Mouse (Mus musculus) gastrocnemius, postnatal 4 days (tissue): Measurements from ENCODE around the gene Hc. TPM values are rescaled to one million over a fixed set of nuclear protein-coding genes. Genes with fewer than 3 reads are reported as not detected.
A peak's percentile ranks its signal among the peaks of the same experiment; 100 is the strongest.

Experiments used
- DNase-seq, 2 experiments: peaks; one replicate each; pipeline ENCODE4 v3.0.0; 2021 to 2022; ENCODE audit warnings: low spot score in 2 of 2, mixed read lengths in 2 of 2
- total RNA-seq, 2 experiments: library from RNA; stranded (reverse); gene quantifications; 2 replicates each; pipeline ENCODE4 v1.2.3; 2021

The Hc gene
- total RNA-seq, 2 experiments from 2014 or later, result 0.25 to 1.1 TPM

DNA sequence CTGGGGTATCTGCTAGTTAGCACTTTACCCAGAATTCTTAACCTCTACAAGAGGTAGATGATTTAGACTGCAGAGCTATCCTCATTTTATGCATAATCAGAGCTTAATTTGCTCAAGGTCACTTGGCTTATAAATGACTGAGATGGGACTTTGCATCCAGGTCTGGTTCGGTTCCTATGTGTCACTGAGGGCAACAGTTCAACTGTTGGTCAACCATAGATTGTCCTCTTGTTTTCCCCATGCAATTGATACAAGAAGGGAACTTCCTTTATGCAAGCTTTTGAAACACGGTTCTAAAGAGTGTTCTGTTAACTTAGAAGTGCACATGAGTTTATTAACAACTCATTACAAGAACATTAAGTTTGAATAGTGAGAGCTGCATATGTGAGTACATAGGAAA lies 2.9 kb downstream of the Hc start:
- no peak for DNase-seq

DNA sequence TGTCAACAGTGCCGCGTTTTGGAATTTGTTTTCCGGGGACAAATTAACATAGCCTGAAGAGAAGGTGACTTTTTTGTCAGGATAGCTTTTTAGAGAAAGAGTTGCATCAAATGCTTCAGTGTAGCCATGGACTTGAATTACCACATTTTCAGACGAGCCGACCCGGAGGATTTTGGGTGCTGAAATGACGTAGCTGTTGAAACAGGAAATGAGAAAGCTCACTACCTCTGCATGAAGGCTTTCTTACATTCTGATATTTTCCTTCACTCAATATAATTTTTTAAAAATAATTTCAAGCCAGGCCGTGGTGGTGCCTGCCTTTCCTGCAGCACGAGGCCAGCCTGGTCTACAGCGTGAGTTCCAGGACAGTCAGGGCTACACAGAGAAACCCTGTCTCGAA lies 4.0 kb downstream of the Hc start:
- no peak for DNase-seq

DNA sequence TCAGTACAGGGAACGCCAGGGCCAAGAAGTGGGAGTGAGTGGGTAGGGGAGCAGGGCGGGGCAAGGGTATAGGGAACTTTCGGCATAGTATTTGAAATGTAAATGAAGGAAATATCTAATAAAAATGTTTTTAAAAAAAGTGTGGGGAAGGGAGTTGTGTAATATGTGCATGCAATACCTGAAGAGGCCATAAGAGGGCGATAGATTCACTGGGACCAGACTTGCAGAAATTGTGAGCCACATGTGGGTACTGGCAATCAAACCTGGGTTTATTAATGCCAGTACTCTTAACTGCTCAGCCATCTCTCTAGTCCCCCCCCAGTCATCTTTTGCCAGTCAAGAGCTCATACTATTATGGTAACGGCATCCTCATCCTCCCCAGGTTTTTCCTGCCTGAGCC lies 12.4 kb downstream of the Hc start:
- DNase-seq, result no peak

DNA sequence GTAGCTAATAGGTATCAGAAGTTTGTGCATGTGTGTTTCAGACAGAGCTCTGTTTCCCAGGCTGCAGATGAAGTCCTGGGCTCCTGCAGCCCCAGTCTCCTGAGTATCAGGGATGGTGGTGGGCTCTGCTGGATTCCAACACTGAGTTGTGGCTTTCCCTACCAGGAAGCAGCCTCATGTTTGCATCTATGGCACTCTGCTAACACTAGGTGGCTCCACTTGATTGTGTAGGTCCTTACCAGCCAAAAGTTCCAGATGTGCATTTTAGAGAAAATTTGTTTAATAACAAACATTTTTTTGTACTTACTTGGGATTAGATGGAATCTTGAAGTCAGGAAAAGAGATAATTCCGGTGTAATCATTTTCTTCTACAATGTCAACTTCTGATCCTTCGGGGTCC lies 16.3 kb downstream of the Hc start:
- peak in 1 of 2 experiments; percentile 23 for DNase-seq

DNA sequence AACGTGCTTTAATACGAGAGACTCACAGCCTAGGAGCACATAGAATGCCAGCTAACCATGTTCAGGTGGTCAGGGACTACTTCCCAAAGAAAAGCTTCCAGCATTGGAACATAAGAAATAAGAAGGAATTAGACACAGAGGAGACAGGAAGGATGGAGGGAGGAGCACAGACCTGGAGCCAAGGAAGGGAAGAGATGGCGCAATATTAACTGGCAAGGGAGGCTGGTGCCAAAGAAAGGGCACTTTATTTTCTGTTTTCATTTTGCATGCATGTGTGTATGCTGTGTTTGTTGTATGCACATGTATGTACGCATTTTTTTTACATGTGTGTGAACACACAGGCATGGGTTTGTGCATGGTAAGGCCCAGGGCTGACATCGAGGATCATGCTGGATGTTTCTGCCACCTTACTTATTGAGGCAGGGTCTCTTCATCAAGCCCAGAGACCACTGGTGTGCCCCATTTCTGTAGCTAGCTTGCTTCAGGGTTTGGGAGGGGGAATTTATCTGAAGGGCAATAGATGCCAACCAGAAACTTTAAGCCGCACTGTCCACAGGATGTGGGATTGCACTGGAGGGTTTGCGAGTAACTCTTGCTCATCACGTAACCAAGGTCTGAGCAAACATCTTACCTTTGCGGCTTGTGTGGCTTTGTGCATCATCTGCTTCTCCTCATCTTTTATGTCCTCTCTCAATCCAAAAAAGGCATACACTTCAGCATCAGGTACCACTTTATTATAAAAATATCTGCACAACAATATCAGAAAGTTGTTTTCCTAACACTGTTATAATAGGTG lies 22.5 kb downstream of the Hc start:
- no peak for DNase-seq

DNA sequence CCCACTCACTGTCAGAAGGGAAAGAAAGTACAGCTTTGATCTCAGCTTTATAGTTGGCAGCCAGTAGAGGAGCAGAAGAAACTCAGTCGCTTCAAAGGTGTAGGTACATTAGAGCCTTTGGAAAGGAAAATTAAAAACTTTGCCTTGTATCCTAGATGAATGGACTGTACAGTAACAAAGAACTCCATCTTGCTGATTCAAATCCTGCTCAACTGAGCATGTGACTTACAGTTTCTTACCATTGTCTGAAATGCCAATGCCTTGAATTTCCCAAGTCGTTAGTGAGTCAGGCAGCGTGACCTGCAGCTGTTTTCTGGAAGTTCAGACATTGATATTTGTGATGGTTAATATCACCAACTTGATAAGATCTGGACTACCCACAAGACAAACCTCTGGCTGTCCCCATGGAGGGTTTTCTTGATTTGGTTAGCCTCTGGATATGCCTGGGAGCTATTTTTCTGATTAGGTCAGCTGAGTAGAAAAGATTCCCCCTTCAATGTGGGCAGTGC lies 36.5 kb downstream of the Hc start:
- no peak for DNase-seq

DNA sequence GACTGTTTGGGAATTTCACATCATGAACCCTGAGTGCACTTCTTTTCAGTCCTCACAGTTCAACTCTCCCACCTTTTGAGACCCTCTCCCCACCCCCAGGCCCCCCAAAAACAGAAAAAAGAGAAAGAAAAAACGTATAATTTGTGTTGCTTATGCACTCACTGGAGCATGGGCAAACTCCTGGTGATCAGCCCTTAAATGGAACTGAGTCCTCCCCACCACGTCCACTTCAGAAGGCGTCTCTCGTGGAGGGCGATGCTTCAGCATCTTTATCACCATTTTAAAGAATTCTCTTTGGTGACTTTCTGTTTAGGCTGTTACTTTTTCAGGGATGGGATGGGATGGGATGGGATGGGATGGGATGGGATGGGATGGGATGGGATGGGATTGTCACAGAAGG lies 39.4 kb downstream of the Hc start:
- DNase-seq, result no peak

DNA sequence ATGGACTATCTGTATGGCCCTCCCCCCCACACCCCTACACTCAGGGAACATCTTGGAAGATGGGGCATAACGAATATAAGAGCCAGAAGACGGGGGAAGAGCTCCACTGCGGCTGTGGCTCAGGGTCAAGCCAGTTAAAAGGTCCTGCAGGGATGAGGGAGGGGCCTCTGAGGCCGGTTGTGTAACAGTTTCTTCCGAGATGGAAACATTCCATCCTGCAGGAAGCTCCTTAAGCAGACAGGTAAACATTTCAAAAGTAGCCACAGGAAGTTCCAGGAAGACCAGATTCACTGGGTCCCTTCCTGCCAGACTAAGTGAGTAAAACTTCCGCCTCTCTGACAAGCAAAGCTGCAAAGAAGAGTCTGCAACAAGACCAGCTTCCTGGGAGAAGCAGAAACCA lies 45.4 kb downstream of the Hc start:
- no peak for DNase-seq

DNA sequence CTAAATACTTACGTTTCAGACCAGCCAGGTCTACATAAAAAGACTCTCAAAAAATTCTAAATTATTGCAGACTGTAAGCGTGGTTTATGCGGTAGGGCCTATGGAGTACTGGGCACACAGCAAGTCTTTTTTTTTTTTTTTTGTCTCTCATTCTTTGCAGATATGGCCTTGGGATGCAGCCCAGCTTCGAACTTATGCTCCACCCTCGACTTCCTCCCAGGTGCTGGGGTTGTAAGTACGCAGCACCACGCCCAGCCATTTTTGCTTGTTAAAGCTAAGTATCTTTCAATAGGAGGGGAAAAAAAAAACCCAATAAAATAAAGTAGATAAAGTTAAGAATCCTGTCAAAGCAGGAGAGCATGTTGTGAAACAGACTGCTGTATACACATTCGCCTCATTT lies 49.6 kb downstream of the Hc start:
- no peak for DNase-seq

DNA sequence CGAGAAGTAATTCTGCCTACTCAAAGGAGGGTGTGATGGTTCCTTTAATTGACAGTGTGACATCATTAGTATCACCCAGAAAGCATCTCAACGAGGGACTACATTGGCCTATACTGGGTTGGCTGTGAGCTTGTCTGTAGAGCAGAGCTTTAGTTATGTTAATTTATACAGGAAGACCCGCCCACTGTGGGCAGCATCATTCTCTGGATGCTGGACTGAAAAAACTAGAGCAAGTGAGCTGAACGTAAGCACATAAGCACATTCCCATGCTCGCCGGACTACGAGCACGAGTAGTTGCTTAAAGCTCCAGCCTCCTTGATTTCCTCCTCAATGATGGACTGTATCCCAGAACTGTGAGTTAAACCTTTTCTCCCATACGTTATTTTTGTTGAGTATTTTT lies 62.3 kb downstream of the Hc start:
- DNase-seq, result no peak

DNA sequence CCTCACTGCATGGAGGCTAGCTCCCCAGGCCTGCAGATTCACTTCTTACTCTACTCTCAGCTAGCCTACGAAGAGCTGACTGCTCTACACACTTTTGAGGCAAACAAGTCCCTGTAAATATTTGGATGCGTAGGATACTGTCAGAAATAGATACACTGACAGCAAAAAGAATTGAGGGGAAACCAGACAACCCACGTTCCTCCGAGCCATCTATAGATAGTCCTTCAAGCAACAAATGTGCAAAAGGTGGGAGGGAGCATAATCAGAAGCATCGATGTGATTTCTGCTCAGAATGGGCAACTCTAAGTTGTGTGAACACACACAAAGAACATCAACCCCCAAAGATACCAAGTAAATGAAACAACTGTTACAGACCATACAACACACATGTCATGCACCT lies 64.7 kb downstream of the Hc start:
- DNase-seq, result no peak

DNA sequence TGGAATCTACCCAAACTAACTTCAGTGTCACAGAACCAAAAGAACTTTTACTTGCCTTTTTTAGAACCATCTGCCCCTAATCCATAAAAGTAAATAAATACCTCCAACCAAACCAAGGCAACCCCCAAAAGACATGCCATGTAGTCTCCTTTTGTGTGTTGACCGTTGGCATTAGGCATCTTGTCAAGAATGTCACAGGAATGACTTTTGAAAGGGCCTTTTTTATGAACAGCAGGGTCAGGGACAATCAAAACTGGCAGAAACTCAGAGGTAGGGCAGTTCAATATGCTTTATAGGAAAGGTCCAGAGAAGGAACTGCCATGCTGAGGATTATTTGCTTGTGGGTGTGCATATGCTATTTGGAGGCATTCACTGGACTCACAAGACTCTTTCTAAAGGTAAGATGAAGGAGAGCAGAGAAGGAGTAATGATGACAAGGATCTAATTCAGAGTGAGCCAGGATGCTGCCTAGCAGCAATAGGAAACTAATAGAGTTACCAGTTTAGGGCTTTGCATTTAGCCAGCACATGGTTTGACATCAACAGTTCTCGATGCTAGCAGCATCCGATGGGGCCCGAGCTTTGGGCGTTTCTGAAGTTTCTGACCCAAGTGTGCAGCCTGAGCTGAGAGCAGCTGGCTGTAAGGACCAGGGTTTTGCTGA lies 67.4 kb downstream of the Hc start:
- no peak for DNase-seq

DNA sequence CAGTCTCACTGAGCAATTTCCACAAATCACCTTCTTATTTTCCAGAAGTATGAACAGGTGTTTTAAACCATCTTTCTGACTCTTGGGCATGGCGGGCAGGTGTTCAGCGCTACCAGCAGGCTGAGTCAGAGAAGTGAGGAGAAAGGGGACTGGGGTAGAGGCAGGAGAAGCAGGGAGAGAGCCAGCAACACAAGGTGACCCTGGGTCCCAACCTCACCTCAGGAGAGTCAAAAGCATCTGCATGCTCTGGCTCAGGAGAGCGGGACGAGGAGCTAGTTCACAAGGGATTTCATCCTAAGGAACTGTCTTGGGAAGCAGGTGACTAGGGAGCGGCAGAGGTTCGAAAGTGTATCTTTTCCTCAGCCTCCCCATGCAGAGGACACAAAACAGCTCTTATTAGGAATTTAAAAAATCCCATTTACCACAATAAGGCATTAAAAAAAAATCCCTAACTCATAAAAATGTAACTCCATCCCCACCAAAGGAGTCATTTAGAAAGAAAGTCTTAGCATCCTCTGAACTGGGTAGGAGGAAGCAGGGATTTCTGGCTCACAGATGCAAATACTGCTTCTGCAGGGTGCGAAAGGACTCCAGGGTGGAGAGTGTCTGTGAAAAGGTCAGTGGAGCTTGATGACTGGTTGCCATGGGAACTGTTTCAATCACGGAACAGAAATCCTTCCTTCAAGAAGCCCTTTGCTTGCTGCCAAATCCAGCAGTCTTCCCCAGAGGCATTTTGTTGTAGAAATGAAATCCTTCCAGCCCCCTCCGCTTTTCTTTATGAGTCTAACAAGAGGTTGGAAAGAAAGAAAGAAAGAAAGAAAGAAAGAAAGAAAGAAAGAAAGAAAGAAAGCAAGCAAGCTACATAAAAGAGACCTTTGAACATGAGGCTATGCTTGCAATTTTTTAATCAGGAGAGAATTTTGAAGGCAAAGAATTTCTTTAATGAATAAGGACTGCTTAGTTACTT lies 68.2 kb downstream of the Hc start:
- no peak for DNase-seq

DNA sequence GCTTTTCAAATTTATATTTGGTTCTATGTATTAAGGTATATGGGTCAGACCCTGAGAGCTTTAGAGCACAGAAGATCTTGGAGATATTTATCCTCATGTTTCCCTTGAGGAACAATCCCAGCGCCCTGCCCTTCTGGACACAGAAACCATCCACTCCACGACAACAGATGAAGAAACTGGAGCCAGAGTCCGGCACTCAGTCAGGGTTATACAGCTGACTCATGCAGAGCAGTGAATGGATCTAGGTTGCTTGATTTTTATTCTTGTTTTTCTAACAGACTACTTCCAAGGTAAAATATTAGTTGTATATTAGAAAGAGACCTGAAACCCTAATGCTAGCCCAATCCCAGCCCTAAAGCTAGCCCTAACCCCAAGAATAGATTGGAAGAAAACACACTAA lies 69.3 kb downstream of the Hc start:
- DNase-seq, result no peak

DNA sequence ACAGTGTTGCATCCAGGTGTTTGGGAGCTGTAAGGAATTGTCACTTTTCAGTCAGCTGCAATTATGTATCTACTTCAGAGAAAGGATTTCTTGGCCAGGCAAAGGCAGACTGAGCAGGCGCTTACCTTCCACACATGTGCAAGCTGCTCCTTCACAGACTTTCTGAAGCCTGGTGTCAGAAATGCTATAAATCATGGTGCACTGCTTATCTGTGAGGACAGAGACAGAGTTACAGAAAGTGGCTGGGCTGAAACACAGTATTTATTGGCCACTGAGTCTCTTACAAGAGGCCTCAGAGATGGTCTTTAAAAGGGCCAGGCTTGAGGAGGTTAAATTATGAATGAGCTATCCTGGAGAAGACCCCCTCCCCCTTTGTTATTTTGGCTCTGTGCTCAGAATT lies 71.5 kb downstream of the Hc start:
- no peak for DNase-seq

DNA sequence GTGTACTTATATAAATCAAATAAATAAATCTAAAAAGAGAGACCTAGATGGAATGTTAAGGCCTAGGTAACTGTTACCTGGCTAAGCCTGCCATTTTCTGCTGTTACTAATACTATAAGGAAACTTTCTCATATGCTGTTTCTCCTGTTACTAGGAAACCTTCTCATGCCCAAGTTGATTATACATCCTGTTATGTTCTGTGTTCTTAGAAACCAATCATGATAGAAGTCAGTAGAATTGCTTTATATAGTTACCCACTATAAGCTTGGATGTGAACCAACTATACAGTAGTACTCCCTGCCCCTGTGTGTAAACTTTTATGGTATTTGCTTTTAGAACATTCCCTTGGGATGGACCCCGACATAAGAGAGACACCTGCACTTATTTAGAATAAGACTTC lies 73.6 kb downstream of the Hc start:
- no peak for DNase-seq

DNA sequence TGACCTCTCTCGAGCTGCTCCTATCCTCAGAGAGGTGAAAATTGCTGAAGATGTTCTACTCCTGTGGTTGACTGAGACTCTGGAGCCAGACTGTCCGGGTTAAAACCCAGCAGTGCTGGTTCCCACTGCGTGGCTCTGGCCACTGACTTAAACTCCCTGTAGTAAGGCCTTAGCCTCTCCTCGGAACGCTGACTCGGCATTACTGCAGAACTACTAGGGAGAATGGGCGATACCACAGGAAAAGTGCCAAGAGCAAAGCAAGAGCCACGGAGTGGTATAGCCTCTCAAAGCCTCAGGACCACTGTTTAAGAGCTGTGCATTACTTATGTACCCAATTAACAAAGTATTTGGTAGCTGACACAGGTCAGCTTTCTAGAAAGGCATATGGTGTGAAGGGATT lies 76.4 kb downstream of the Hc start:
- no peak for DNase-seq

DNA sequence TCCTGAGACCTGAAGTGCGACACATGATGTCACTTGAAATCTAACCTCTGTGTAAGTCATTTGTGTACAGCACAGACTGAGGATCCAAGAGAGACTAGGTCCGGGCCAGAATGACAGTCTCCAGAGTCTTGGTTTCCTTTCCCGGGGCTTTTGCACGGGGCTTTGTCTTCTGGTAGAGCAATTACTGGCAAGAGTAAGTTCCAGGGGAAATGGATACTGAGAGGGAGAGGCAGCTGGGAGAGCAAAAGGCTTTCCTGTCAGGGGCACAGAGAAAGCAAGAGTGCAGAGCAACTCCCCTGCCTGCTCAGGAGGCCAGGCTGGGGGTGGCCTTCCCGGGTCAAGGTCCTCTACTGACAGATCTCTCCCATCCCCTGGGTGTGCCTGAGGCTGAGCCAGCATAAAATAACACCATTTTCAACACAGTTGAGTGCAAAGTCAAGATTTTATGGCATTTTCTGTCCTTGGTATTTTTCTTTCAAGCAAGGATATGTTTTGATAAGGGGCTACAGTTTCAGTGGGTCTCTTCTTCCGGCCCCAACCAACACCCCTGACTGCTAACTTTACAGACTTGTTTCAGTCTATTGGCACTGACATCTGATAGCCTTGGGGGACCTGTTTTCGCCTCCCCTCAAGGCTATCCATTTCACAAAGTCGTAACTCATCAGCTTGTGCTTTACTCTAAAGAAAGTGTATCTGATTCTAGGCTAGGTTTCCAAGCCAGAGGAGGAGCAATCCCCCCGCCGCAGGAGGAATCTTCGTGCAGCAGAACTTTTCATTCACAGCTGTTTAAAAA lies 78.1 kb downstream of the Hc start:
- DNase-seq, result peak in 1 of 2 experiments; percentile 35

DNA sequence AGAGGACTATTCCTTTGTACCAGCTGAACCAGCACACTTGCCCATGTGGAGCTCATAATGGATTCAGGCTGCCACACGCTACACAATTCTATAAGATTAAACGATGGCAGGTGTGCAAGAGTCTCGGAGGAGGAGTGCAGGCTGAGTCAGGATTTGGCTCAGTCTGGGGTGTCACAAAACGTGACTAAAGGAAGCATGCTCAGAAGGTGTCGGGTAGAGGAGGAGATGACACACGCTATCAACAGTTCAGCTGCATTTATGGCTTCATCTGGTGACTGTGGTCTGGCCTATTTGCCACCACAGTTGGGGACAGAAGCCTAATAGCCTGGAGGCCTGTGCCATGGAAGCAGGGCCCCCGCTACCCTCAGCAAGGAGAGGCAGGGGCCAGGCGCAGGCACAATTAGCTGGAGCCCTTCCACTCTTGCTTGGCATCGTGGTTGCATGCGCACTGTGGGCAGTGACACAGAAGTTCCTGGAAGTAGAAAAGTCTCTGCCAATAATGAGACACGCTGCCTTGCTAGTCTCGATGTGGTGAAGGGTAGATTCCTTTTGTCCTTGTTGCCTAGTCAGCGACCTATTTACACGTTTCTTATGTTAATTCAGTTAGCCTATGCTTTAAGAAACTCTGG lies 79.0 kb downstream of the Hc start:
- peak in 1 of 2 experiments; percentile 24 for DNase-seq

DNA sequence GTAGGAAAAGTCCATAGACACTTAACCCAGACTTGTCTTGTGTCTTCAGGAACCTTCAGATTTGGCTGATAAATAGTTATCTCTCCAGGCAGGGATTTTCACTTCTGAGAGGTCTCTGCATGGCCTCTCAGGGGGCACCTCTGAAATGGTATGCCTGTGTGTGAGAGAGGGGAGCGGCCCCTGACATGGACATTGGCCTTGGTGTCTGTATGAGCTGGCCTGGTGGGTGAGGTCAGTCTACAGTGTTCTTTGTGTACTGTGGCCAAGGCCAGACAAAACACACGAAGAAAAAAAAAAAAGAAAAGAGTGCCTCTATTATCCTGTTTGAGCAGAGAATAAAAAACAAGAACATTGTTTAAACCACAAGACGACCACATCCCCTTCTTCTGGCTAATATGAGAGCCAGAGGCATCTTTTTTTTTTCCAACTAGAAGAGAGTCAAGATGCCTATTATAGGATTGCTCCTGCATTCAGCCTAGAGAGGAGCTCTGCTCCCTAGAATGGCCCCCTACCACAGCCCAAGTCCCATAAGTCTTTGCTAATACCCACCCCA lies 81.7 kb downstream of the Hc start:
- DNase-seq, result no peak
